Mouse (Mus musculus): ENCODE results near the gene Rflnb.

DNA sequence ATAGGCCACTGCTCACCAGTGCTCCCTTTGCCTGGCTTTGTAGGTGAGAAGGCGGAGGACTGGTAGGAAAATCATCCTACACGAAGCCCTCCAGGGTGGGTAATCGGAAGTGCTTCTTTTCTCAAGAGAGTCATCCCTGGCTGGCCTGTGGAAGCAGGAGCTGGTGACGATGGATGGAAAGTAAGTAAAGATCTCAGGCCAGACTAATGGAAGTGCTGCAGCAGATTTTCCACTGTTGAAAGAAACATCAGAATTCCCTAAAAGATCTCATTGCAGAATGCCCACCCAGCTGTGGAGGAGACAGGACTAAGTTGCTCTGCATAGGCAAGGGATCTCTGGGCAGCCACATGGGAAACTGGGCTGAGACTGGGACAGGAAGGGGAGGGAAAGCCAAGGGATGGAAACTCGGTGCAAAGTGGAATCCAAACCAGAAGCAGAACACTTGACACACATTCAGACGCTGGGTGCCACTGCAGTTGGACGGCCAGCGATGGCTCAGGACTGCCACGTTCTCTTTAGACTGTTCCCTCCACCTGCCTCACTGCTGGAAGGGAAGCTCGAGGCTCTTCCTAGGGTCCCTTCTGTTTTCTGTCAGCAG is 14.6 kb upstream of the Rflnb start:
- TF ChIP-seq POLR2A (IDR thresholded peaks at IDR 0.05; ENCODE audit: low read depth, low read length) (no peak), CTCF (IDR thresholded peaks at IDR 0.05; ENCODE audit: extremely low read depth, insufficient read length, insufficient replicate concordance, low read depth, low read length) (no peak)

Data from small intestine, adult 2 months (tissue).